Mouse (Mus musculus): ENCODE measurements around the gene Lims1. TPM values are rescaled to one million over a fixed set of nuclear protein-coding genes. Genes with fewer than 3 reads are reported as not detected.

Lims1 gene
- polyA plus RNA-seq (2021; fragmentation: Nextera tagmentation) = 43.6 and 43.7 TPM in 2 replicates
- long read RNA-seq, experiment 1, full-length matches to known transcripts = 46 of 79 reads
- long read RNA-seq, experiment 1, partial matches to known transcripts = 5 of 79 reads
- long read RNA-seq, experiment 1, other reads (novel, unspliced or antisense) = 28 of 79 reads
- long read RNA-seq, experiment 2, full-length matches to known transcripts = 87 of 138 reads
- long read RNA-seq, experiment 2, partial matches to known transcripts = 4 of 138 reads
- long read RNA-seq, experiment 2, other reads (novel, unspliced or antisense) = 47 of 138 reads

DNA sequence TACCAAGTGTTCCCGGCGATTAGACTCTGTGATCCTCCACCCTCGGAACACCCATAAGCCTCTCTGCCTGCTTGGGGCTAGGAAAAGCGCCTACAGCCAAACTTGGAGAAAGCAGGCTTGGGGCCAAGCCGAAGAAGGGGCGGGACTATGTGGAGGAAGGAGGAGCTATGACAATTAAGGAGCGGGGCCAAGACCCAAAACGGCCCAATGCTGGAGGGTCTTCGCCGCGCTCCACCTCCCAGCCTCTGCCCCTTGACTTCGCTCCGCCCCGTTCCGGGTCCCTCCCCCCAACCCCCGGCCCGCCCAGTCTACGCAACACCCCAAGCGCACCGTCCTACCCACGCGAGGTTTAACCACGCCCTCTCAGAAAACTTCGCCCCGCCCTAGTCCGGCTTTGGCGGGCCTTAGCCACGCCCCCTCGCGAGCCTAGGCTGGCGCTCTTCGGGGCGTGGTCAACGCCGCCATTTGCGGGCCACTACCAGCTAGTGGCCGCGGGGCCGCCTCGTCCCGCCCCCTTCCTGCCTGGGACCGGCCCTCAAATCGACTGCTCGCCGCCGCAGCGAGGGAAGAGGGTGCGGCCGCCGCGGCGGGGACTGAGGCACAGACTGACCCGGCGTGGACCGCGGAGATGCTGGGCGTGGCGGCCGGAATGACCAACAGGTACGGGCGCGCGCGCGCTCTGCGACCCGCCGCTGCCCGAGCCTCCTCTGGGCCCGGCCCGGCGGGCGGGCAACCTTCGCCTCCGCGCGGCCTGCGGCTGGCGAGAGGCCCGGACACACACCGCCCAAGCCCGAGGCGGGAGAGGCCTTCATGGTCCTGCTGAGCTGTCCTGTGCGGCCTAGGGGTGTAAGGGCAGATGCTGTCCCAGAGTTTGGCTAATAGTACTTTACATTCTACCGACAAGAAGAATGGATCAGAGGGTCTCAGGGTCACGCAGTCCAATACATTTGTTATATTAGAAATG lies at the start of gene Lims1:
TSS of gene Lims1 (plus strand) at position 439 of the 964 bp plus-strand sequence.

DNA sequence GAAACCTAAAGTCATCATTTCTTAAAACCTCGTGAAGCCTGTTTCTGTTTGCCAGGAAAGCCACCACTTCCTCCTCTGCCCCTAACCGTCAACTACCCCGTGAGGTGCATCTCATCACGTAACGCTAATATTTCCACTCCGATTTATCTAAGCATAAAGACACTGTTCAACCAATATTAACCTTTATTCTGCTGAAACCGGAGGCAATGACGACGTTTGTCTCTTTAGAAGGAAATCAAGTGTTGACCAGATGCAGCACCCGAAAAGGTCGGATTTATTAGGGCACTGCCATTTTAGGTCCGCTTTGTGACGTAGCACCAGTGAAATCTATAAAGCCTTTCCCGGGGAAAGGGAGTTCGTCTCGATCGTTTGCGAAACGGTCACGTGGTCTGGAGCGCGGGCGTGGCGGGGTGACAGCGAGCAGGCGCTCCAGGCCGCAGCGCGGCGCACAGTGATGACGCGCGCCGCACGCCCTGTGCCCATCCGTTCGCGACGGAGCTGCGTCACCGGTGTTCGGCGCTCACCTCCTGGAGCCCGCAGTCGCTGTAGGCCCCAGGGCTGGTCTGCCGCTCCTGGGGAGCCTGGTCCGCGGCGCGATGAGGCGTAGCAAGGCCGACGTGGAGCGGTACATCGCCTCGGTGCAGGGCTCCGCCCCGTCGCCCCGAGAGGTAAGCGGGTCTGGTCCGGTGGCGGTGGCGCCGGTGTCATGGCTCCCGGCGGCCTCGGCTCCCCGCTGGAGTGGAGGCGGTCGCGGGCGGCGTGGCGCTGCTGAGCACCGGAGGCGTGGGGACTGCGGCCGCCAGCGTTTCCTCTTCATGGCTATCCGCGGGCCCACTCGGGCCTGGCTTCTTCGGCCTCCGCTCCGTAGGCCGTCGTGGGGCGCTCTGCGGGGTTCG lies 123.4 kb downstream of the Lims1 start, which contains the start of gene Ranbp2:
TSS of gene Ranbp2 (plus strand) at position 537 of the 896 bp plus-strand sequence.

Other genes with a start within 250 kb of the Lims1 start
- not detected in 2 replicates for gene AW822073, start 98.5 kb upstream of the Lims1 start, polyA plus RNA-seq (2021; fragmentation: Nextera tagmentation)
- not detected in 2 replicates for gene Duxf3, start 90.8 kb upstream of the Lims1 start, polyA plus RNA-seq (2021; fragmentation: Nextera tagmentation)
- gene Gm4981, start 86.8 kb upstream of the Lims1 start, polyA plus RNA-seq (2021; fragmentation: Nextera tagmentation) = not detected in 2 replicates
- 170 and 208 TPM in 2 replicates for gene Gcc2, start 68.0 kb upstream of the Lims1 start, polyA plus RNA-seq (2021; fragmentation: Nextera tagmentation)
- 13.5 and 14.2 TPM in 2 replicates for gene Ranbp2, start 123.5 kb downstream of the Lims1 start, polyA plus RNA-seq (2021; fragmentation: Nextera tagmentation)
- gene Ccdc138, start 174.5 kb downstream of the Lims1 start, polyA plus RNA-seq (2021; fragmentation: Nextera tagmentation) = 1.9 and 2.0 TPM in 2 replicates

All from layer of hippocampus, adult 6 months (tissue).